Mouse (Mus musculus): ENCODE results near the gene Vmn1r33. TPM values are rescaled to one million over a fixed set of nuclear protein-coding genes. Genes with fewer than 3 reads are reported as not detected.
"Not testable (repeated sequence)": the region's sequence is repeated elsewhere in the genome, so short reads cannot be mapped to it uniquely, and the experiment has no call there.

Vmn1r33 gene
- polyA plus RNA-seq (2016; fragmentation: Nextera tagmentation; extraction: Ambion mirVana), result not detected in 2 replicates

GRCm38 (mm10) chr6:66618182-66618581 lies at the start of gene Vmn1r33:
Gene Vmn1r33, minus strand, starts transcription at chr6:66618282.
- not testable (repeated sequence) for H3K4me1 ChIP-seq; H3K27me3 ChIP-seq (ENCODE audit: poor library complexity, severe bottlenecking); H3K4me3 ChIP-seq; H3K9me3 ChIP-seq; H3K27ac ChIP-seq; H3K36me3 ChIP-seq (replicated peaks); DNase-seq (ENCODE audit: extremely low spot score, low spot score)

- 93% methylated on average over 1 of the region's 1 CpGs for WGBS
- no peak for DNase-seq (ENCODE audit: extremely low spot score, low spot score)
- Histone ChIP-seq H3K4me1 (no peaks in the 10 kb centered on the region), H3K27ac (no peak within 1 kb of the TSS), H3K36me3 (replicated peaks) (no peaks in the 10 kb centered on the region), H3K27me3 (ENCODE audit: poor library complexity, severe bottlenecking) (no peaks in the 10 kb centered on the region), H3K4me3 (no peak within 1 kb of the TSS), H3K9me3 (no peaks in the 10 kb centered on the region)
These were observed 25.7 kb upstream of the Vmn1r33 start, which contains the start of gene Vmn1r34 for GRCm38 (mm10) chr6:66643779-66644178. Gene Vmn1r34, minus strand, starts transcription at chr6:66643879.

- no peak for DNase-seq (ENCODE audit: extremely low spot score, low spot score)
- H3K9me3 ChIP-seq, result no peaks in the 10 kb centered on the region
- no peaks in the 10 kb centered on the region for H3K4me1 ChIP-seq
- no peaks in the 10 kb centered on the region for H3K36me3 ChIP-seq (replicated peaks)
- no peak overlapping the region for H3K4me3 ChIP-seq
- no peak overlapping the region for H3K27ac ChIP-seq
- H3K27me3 ChIP-seq (ENCODE audit: poor library complexity, severe bottlenecking), result no peaks in the 10 kb centered on the region
These were observed 22.3 kb downstream of the Vmn1r33 start for GRCm38 (mm10) chr6:66595804-66596203.

Other genes starting within 250 kb of the Vmn1r33 start
- 168 and 170 TPM in 2 replicates for gene Mad2l1, start 82.9 kb downstream of the Vmn1r33 start, polyA plus RNA-seq (2016; fragmentation: Nextera tagmentation; extraction: Ambion mirVana)
- 0.07 and 0.10 TPM in 2 replicates for gene Vmn1r32, start 58.2 kb downstream of the Vmn1r33 start, polyA plus RNA-seq (2016; fragmentation: Nextera tagmentation; extraction: Ambion mirVana)
- gene Vmn1r34, start 25.6 kb upstream of the Vmn1r33 start, polyA plus RNA-seq (2016; fragmentation: Nextera tagmentation; extraction: Ambion mirVana), result not detected in 2 replicates
- gene Vmn1r35, start 67.6 kb upstream of the Vmn1r33 start, polyA plus RNA-seq (2016; fragmentation: Nextera tagmentation; extraction: Ambion mirVana), result not detected in 2 replicates
- gene Vmn1r36, start 100.9 kb upstream of the Vmn1r33 start, polyA plus RNA-seq (2016; fragmentation: Nextera tagmentation; extraction: Ambion mirVana), result not detected in 2 replicates
- gene Vmn1r37, start 111.1 kb upstream of the Vmn1r33 start, polyA plus RNA-seq (2016; fragmentation: Nextera tagmentation; extraction: Ambion mirVana), result not detected in 2 replicates
- not detected in 2 replicates for gene Vmn1r38, start 164.3 kb upstream of the Vmn1r33 start, polyA plus RNA-seq (2016; fragmentation: Nextera tagmentation; extraction: Ambion mirVana)
- gene Vmn1r39, start 192.3 kb upstream of the Vmn1r33 start, polyA plus RNA-seq (2016; fragmentation: Nextera tagmentation; extraction: Ambion mirVana), result not detected in 2 replicates

Measured in forebrain, embryonic 10.5 days (tissue).